Mouse (Mus musculus) ES-CJ7 (cell line): ENCODE results near the gene Mrpl51.
A peak's percentile ranks its signal among the peaks of the same experiment; 100 is the strongest.
"Not testable (repeated sequence)": the region's sequence is repeated elsewhere in the genome, so short reads cannot be mapped to it uniquely, and the experiment has no call there.

Experiments
- DNase-seq: peaks from one replicate; pipeline ENCODE4 v3.0.0; 2011; ENCODE audit warnings: low read depth, low spot score

Mrpl51 gene

DNA sequence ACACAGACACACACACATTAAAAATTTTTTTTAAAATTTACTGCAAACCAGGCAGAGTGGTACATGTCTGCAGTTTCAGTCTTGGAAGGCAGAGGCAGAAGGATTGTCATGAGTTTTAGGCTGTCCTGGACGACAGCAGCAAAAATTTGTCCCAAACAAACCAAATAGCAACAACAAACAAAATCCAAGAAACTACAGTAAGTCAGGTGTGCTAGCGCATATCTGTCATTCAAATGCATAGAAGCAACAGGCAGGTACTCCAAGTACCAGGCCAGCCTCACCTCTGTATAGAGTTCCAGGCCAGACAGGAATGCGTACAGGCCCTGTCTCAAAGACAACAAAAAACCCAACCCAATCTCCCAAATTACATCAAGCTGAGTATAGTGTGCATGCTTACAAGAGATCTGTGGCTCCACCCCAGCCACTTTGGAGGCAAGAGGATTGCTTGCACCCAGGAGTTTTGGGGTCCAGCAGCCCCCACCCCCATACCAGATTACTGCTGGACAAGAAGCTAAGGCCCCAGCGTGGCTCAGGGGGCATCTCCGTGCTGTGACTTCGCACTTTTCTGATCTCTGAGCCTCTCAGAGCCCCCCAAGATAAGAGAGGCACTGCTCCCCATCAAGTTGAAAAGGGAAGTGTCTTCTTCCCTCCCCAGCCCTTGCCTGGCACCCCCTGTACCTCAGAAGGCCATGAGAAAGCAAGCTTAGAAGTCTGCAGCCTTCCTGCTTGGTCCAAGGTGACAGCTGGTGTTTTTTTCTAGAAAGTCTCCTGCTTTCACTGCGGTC is 31.6 kb upstream of the Mrpl51 start:
- DNase-seq, result peak; percentile 49

DNA sequence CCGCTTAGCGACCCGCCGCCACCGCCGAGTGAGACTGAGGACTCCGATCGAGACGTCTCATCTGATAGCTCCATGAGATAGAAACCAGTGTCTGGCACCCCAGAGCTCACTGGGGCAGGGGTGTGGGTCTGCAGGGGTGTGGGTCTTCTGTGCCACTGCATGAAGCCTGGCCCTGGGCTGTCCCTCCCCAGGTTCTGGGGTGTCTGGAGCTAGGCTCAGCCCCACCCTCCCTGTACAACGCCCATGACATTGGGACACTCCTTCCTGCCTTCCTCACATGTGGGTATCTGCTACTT is 31.1 kb upstream of the Mrpl51 start:
- no peak for DNase-seq

DNA sequence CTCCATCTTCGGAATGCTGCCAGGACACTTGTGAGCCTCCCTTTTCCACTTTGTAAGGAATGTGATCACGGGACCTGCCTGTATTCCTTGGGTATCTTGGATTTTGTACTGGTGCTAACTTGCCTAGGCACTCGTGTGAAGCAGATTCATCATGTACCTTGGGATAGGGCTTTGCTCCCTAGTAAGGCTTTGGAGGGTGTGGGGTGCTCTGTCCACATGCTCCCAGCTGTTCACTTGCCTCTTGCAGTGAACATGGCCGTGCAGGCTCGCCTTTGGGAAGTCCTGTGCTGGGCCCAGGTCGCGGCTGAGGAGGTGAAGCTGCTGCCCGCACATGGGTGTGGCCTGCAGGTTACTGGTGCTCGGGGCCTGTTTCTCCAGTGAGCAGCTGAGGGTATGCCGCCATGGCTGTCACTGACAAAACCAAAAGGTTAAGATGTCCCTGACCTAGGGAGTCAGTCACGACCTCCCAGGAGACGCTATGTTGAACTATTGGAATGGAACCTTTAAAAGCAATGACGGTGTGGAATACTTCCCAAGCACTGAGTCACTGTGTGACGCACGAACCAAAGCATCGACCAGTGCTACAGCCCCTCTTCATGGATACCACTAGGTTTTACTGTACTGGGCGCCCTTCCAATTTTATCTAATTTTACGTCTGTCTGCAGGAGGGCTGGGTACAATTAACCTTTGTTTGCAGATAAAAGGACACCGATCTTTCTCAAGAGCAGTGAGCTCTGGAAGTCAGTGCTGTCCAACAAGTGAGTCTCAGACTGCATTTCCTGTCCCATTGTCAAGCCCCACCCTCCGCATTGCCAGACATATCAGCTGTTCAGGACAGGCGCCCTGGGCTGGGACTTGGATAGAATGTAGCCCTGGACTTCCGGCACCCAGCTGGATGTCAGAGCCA is 30.5 kb upstream of the Mrpl51 start:
- peak; percentile 96 for DNase-seq

DNA sequence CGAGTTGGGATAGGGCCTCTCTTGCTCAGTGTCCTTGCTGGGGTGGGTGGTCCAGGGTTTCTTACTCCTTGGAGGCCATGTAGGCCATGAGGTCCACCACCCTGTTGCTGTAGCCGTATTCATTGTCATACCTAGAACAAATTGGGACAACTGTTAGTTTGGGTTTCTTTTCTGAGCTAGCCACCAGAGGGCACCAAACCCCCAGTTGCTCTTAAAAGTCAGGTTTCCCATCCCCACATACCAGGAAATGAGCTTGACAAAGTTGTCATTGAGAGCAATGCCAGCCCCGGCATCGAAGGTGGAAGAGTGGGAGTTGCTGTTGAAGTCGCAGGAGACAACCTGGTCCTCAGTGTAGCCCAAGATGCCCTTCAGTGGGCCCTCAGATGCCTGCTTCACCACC is 29.6 kb upstream of the Mrpl51 start:
- peak; percentile 88 for DNase-seq

DNA sequence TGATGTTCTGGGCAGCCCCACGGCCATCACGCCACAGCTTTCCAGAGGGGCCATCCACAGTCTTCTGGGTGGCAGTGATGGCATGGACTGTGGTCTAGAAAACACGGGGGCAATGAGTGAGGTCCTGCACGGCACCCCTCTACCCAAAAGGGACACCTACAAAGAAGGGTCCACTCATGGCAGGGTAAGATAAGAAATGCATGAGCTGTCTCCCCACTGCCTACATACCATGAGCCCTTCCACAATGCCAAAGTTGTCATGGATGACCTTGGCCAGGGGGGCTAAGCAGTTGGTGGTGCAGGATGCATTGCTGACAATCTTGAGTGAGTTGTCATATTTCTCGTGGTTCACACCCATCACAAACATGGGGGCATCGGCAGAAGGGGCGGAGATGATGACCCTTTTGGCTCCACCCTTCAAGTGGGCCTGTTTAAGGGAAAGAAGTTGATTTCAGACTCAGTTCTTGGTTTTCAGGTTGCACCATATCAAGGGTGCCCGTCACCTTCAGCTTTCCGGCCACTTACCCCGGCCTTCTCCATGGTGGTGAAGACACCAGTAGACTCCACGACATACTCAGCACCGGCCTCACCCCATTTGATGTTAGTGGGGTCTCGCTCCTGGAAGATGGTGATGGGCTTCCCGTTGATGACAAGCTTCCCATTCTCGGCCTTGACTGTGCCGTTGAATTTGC is 28.8 kb upstream of the Mrpl51 start:
- not testable (repeated sequence) for DNase-seq

DNA sequence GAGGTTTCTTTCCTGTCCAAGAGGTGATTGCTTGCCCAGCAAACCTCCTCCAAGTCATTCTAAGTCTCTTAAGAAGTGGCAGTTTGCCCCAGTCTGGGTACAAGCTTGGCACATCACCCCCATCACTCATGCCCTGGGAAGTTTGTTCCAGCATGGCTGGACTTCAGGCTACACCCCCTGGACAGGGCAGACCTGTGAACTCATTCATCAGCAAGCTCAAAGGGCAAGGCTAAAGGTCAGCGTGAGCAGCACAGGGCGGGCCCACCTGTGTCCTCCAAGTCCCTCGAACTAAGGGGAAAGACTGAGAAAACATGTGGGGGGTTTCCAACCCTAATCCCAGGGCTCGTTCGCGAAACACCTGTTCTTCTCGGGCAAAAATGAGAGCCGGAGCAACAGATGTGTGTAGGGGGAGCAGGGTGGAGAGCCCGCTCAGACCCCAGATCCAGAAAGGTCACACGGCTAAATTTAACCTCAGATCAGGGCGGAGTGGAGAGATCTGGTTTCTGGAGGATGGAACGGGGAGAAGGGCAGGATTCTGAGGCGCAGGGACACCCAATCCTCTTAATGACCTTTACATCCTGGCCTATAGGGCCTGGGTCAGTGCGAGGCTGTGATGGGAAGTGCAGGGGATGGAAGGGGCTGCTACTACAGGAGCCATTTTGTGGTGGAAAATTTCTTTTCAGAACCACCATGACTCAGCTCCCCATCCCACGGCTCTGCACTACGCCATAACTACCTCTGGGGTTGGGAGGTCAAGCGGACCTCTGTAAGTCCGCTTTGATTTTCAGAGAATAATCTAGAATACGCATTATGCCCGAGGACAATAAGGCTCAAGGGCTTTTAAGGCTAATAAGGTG is 27.6 kb upstream of the Mrpl51 start:
- peak; percentile 57 for DNase-seq

DNA sequence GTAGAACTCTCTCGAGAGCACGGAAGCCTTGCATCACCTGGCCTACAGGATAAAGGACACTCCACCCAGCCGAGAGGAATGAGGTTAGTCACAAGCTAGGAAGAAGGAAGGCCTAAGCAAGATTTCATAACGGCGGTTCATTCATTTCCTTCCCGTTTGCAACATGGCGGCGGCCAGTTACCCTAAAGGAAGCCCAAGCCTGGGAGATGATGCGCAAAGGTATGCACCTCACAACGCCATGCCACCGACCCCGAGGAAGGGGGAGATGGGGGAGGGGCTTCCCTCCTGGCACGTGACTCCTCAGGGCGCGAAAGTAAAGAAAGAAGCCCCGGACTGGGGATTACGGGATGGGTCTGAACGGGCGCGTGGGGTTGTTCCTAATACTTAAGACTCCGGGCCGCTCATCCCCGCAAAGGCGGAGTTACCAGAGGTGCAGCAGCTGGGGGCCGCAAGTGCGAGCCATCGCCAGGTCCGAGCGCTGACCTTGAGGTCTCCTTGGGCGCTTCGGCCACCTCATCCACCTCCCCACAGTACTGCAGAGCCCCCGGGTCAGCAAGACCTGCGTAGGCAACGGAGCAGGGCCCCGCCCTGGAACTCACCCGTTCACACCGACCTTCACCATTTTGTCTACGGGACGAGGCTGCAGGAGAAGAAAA is 26.8 kb upstream of the Mrpl51 start:
- DNase-seq, result peak; percentile 92

DNA sequence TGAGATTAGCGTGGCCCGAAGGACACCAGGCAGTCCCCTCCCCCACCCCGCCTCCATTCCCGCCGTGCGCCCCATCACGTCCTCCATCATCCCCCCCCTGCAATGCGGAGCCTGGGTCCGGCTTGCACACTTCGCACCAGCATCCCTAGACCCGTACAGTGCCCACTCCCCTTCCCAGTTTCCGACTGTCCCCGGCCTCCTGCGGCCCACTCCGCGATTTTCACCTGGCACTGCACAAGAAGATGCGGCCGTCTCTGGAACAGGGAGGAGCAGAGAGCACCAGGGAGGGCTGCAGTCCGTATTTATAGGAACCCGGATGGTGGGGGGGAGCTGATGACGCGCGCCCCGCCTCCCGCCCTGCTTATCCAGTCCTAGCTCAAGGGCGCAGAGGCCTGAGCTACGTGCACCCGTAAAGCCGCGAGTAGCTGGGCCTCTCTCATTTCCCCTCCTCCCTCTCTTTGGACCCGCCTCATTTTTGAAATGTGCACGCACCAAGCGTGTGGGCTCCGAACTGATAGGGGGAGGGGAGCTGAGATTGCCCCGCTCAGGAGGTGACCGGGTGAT is 26.2 kb upstream of the Mrpl51 start:
- DNase-seq, result peak; percentile 99

GRCm38 (mm10) chr6:125166051-125166751 is 25.4 kb upstream of the Mrpl51 start, which contains the start of gene Gapdh:
Gene Gapdh (minus strand): TSS chr6:125166467.
- DNase-seq, result peak; percentile 73

- peak; percentile 53 for DNase-seq
Measured at GRCm38 (mm10) chr6:125166861-125167650, 24.5 kb upstream of the Mrpl51 start.

DNA sequence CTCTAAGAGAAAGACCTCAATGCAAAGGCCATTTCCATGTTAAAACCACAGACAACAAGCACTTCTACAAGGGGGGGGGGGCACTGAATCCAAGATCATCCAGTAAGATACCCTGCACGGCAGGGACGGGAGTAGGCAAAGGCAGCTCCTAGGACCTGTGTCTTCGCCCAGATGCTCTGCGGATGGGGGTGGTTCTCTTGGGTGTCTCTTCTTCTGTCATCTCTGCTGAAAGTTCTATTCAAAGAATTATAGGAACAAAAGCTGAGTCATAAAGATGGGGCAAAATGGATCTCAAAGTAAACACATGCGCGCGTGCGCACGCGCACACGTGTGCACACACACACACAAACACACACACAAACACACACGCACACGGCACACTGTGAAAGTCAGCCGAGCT is 23.5 kb upstream of the Mrpl51 start:
- no peak for DNase-seq

DNA sequence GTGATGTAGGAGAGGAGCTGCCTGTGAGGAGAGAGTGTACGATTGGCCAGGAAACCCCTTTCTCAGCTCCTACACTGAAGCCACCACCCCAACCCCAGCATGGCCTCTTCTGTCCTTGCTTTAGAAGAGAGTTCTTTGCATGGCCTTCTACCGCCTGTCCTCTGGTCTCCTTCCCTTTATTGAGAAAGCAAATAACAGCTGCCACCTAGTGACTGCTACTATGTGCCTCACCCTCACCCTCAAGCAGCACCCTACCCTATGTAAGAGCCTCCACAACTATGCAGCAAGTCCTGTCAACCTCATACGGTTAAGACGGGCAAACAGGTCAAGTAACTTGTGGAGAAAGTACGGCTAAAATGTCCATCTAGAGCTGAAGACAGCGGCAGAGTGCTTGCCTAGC is 21.4 kb upstream of the Mrpl51 start:
- DNase-seq, result no peak

DNA sequence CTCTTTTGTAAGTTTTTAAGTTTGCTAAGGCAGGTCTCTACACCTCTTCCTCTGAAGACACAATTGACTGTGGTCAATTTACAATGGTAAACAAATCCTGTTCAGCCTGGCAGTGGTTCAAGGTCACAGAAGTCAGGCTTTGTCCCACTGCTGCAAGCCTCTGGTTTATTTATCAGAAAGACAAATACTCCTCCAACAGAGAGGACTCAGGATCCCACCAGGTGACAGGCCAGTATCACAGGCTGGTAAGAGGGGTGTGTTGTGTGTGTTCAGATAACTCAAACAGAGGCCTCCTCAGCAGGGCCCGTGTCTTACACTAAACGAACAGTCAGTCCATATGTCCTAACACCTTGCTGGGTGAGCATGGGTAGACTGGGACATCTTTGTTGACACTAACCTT is 19.1 kb upstream of the Mrpl51 start:
- DNase-seq, result peak; percentile 91

- no peak for DNase-seq
Measured at GRCm38 (mm10) chr6:125173256-125173655, 18.3 kb upstream of the Mrpl51 start.

GRCm38 (mm10) chr6:125175469-125175868 is 16.1 kb upstream of the Mrpl51 start:
- peak; percentile 76 for DNase-seq

DNA sequence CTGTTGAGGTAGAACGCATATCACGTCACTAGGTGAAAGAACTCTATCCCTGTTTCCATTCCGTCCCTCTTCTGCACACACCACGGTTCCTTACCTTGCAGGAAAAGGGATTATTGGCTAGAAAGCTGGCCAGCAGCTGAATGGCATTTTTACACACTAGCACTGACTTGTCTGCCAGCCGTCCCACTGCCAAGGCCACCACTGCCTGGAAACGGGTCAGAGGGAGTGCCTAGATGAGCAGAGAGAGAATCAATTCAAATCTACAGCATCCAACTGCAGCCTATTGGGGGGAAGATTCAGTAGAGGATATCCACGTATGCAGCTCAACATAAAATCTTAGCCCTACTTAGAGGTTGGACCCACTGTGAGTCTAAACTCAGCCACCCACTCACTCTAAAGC is 12.0 kb upstream of the Mrpl51 start:
- no peak for DNase-seq

- DNase-seq, result no peak
Measured at GRCm38 (mm10) chr6:125182133-125182532, 9.5 kb upstream of the Mrpl51 start.

DNA sequence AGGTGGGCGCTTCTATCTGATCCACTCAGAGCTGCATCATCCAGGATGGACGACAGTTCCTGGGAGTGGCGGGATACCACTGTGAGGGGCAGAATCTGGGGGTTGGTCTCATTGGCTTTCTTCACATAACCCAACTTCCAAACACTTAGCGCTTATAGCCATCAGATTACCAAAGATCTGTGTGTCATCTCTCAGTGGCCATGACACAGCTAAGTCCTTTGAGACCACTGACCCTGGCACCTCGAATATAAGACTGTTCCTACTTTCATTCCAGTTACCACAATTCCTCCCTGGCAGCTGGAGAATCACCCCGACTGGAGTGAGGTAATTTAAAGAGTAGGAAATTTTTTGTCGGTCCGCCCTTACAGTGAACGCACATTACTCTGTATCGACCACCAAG is 5.4 kb upstream of the Mrpl51 start:
- no peak for DNase-seq

DNA sequence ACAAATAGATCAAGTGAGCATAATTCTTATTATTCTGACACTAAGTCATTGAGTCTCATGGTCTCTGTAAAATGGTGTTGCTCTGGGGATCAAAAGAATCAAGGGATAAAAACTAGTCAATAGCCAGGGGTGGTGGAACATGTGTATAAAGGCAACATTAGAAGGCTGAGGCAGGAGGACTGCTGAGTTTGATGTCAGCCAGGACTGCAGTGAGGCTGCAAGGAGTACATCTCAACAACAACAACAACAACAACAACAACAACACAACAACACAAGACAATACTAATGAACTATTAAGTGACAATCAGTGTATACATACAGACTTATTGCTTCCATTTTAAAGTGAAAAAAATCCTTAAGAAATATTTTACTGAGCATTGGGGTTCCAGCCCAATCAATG is 785 bp upstream of the Mrpl51 start:
- no peak for DNase-seq
